Mouse (Mus musculus) spleen, adult 2 months (tissue): ENCODE data around the gene Tab1.

ENCODE experiments used
- CTCF ChIP-seq: fragments of 200-500 bp; IDR thresholded peaks from 2 replicates; pipeline ENCODE4 v1.5.1; 2011; ENCODE audit warnings: mild to moderate bottlenecking, inconsistent platforms; ENCODE audit not compliant: insufficient read depth, insufficient read length, insufficient replicate concordance; ENCODE audit errors: extremely low read depth
- POLR2A ChIP-seq: fragments of 200-500 bp; IDR thresholded peaks from 2 replicates; pipeline ENCODE4 v1.6.1; 2011; ENCODE audit warnings: low read depth, low read length, inconsistent platforms

DNA sequence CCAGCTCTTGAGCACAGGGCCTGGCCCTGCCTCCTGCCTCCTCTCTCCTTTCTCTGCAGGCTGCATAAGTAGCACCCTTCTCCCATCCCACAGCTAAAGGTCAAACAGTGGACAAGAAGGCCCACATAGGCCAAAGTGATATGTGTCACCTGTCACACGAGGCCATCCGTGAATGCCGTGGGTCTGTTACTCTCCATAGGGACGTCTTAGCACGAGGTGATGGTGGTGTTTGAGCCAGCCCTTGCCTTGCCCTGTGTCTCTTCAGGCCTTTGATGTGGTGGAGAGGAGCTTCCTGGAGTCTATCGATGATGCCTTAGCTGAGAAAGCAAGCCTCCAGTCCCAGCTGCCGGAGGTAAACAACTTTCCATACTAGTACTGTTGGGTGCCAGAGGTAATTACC, 16.6 kb downstream of the Tab1 start:
- TF ChIP-seq POLR2A (no peak), CTCF (no peak)
